Mouse (Mus musculus): Measurements from ENCODE around the gene Ccdc177. TPM values are rescaled to one million over a fixed set of nuclear protein-coding genes. Genes with fewer than 3 reads are reported as not detected.

The Ccdc177 gene
- 1.1 and 1.5 TPM in 2 replicates for polyA plus RNA-seq (2021; fragmentation: Nextera tagmentation)
- long read RNA-seq, experiment 1, partial matches to known transcripts, result 0 of 5 reads
- long read RNA-seq, experiment 1, other reads (novel, unspliced or antisense), result 5 of 5 reads
- long read RNA-seq, experiment 2, partial matches to known transcripts, result 0 of 6 reads
- long read RNA-seq, experiment 2, other reads (novel, unspliced or antisense), result 6 of 6 reads

DNA sequence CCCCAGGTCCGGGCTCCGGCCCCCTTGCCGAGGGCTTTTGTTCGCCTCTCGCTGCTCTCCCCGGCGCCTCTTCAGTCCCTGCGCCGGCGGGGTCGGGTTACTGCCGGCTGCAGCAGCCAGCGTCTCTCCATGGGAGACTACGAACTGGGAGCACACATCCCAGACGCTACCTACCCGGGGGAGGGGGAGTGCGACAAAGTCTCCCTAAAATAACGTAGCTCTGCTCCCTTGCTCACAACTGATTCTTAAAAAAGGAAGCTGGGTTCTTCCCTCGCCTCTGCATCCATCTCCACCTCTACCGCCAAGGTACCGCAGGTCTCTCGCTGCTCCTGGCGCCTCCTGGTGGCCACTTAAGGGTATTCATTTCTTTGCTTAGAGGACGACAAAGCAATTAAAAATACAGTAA, at the start of gene Ccdc177:
Gene Ccdc177, minus strand, starts transcription at position 292 of the 406 bp plus-strand sequence.

DNA sequence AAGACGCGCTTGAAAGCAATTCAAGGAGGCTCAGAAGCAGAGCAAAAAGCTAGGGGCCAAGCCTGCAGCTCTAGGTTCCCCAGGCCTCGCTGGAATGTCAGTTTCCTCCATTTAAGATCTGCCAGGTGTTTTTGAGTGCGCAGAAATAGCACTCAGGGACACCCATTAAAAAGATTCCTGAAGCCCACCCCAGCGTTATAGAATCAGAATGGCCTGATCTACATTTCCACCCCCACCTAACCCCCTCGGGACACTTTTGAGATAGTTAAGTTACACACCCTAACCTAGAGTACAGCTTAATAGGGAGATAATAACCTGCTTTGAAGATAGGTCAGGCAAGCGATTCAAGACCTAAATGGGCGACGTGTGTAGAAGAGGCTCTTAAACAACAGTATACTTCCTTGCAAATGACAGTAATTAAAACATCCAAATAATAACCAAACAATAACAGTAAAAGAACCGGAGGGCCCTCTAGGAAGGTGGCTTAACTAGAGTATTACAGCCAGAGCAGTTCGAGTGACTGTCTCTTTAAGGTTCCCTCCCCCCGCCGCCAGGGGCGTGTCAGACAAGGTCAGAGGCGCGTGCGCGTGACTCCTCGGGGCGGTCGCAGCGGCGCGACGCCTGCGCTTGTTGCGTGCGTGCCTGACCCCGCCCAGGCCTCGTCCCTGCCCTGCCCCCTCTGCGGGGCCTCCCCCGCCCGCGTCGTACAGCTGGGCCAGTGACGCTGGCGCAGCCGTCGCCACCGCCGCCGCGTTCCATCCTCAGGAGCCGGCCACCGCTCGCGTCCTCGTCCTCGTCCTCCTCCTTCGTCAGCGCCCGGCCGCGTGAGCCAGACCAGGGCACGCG, 29.6 kb upstream of the Ccdc177 start, which contains the start of gene Susd6:
Gene Susd6, plus strand, starts transcription at position 662 of the 846 bp plus-strand sequence.

Other genes with a start within 250 kb of the Ccdc177 start
- 22.0 and 22.1 TPM in 2 replicates for gene Galnt16, start 242.4 kb downstream of the Ccdc177 start, polyA plus RNA-seq (2021; fragmentation: Nextera tagmentation)
- 19.7 and 24.0 TPM in 2 replicates for gene Slc39a9, start 116.8 kb downstream of the Ccdc177 start, polyA plus RNA-seq (2021; fragmentation: Nextera tagmentation)
- 160 and 244 TPM in 2 replicates for gene Erh, start 116.3 kb downstream of the Ccdc177 start, polyA plus RNA-seq (2021; fragmentation: Nextera tagmentation)
- gene Plekhd1, start 68.1 kb downstream of the Ccdc177 start, polyA plus RNA-seq (2021; fragmentation: Nextera tagmentation), result 0.77 and 1.6 TPM in 2 replicates
- 12.3 and 12.8 TPM in 2 replicates for gene Susd6, start 29.8 kb upstream of the Ccdc177 start, polyA plus RNA-seq (2021; fragmentation: Nextera tagmentation)
- 82.6 and 103 TPM in 2 replicates for gene Srsf5, start 184.8 kb upstream of the Ccdc177 start, polyA plus RNA-seq (2021; fragmentation: Nextera tagmentation)
- gene Slc10a1, start 208.0 kb upstream of the Ccdc177 start, polyA plus RNA-seq (2021; fragmentation: Nextera tagmentation), result not detected in 2 replicates

All from left cerebral cortex, adult 6 months (tissue).